Mouse (Mus musculus) midbrain, embryonic 13.5 days (tissue): Measurements from ENCODE around the gene Fam129a. TPM values are rescaled to one million over a fixed set of nuclear protein-coding genes. Genes with fewer than 3 reads are reported as not detected.

ENCODE experiments used
- ATAC-seq: fragments of 200-750 bp; cut with Nextera tagmentation; 2 replicates; pipeline ENCODE4 v1.8.0; 2017; ENCODE audit warnings: mild to moderate bottlenecking, moderate TSS enrichment, moderate library complexity
- H3K27ac ChIP-seq: fragments of 300-500 bp; sonication (generic); 2 replicates; pipeline ENCODE4 v1.5.1; 2015; ENCODE audit warnings: inconsistent platforms, mild to moderate bottlenecking, moderate library complexity
- H3K27me3 ChIP-seq: fragments of 300-500 bp; sonication (generic); 2 replicates; pipeline ENCODE4 v1.6.1; 2015; ENCODE audit warnings: mild to moderate bottlenecking, inconsistent platforms
- H3K36me3 ChIP-seq: fragments of 300-500 bp; sonication (generic); 2 replicates; pipeline ENCODE4 v1.6.1; 2015; ENCODE audit warnings: mild to moderate bottlenecking, inconsistent platforms
- H3K4me1 ChIP-seq: fragments of 300-500 bp; sonication (generic); replicated peaks from 2 replicates; pipeline ENCODE4 v1.6.1; 2015; ENCODE audit warnings: inconsistent platforms
- H3K4me2 ChIP-seq: fragments of 300-500 bp; sonication (generic); replicated peaks from 2 replicates; pipeline ENCODE4 v1.6.1; 2015; ENCODE audit warnings: moderate library complexity, mild to moderate bottlenecking, inconsistent platforms
- H3K4me3 ChIP-seq: fragments of 300-500 bp; sonication (generic); replicated peaks from 2 replicates; pipeline ENCODE4 v1.5.1; 2015; ENCODE audit warnings: mild to moderate bottlenecking, inconsistent platforms
- H3K9ac ChIP-seq: fragments of 300-500 bp; sonication (generic); replicated peaks from 2 replicates; pipeline ENCODE4 v1.6.1; 2015; ENCODE audit warnings: mild to moderate bottlenecking, inconsistent platforms
- H3K9me3 ChIP-seq: fragments of 300-500 bp; sonication (generic); 2 replicates; pipeline ENCODE4 v1.6.1; 2016; ENCODE audit warnings: mild to moderate bottlenecking, inconsistent platforms
- WGBS: fragments of 180-500 bp; shearing (Covaris S2); methylation state at CpG from one replicate; pipeline ENCODE4 v1.1.7; 2015; 5-methylcytosine and 5-hydroxymethylcytosine counted together
- polyA plus RNA-seq: library from polyadenylated mRNA; unstranded; fragments of >200 nt; fragmentation: Nextera tagmentation; extraction: Ambion mirVana; gene quantifications from 2 replicates; pipeline ENCODE4 v1.2.1, GENCODE M21; 2015

Gene Fam129a
- polyA plus RNA-seq, 1 experiment from 2014 or later: 0.78 TPM

- no peak overlapping the region for H3K4me2 ChIP-seq
- no peak for ATAC-seq
- no peak overlapping the region for H3K4me3 ChIP-seq
- no peaks in the 10 kb centered on the region for H3K4me1 ChIP-seq
- no peak overlapping the region for H3K27ac ChIP-seq
- no peaks in the 10 kb centered on the region for H3K9me3 ChIP-seq
- no peaks in the 10 kb centered on the region for H3K36me3 ChIP-seq
- no peak overlapping the region for H3K9ac ChIP-seq
- H3K27me3 ChIP-seq: no peaks in the 10 kb centered on the region
- WGBS: 87% methylated on average over 7 of the region's 7 CpGs
Measured at GRCm38 (mm10) chr1:151616555-151617205, 45.7 kb downstream of the Fam129a start.

- Histone ChIP-seq H3K36me3 (no peaks in the 10 kb centered on the region), H3K27me3 (no peaks in the 10 kb centered on the region), H3K9ac (no peak overlapping the region), H3K4me1 (no peaks in the 10 kb centered on the region), H3K27ac (no peak overlapping the region), H3K9me3 (no peaks in the 10 kb centered on the region), H3K4me3 (no peak overlapping the region), H3K4me2 (no peak overlapping the region)
- ATAC-seq: no peak
- 86% methylated on average over 3 of the region's 3 CpGs for WGBS
Measured at GRCm38 (mm10) chr1:151618251-151618650, 47.3 kb downstream of the Fam129a start.

GRCm38 (mm10) chr1:151619281-151619711 is 48.3 kb downstream of the Fam129a start:
- no peak overlapping the region for H3K9ac ChIP-seq
- H3K4me3 ChIP-seq: no peak overlapping the region
- ATAC-seq: no peak
- no peaks in the 10 kb centered on the region for H3K9me3 ChIP-seq
- no peaks in the 10 kb centered on the region for H3K36me3 ChIP-seq
- H3K27ac ChIP-seq: no peak overlapping the region
- H3K4me1 ChIP-seq: no peaks in the 10 kb centered on the region
- WGBS: 80% methylated on average over 8 of the region's 8 CpGs
- no peaks in the 10 kb centered on the region for H3K27me3 ChIP-seq
- H3K4me2 ChIP-seq: no peak overlapping the region

GRCm38 (mm10) chr1:151620730-151621129 is 49.7 kb downstream of the Fam129a start:
- no peak for ATAC-seq
- H3K4me1 ChIP-seq: no peaks in the 10 kb centered on the region

GRCm38 (mm10) chr1:151624442-151625226 is 53.6 kb downstream of the Fam129a start:
- Histone ChIP-seq H3K4me2 (no peak overlapping the region), H3K27ac (no peak overlapping the region), H3K27me3 (no peaks in the 10 kb centered on the region), H3K9me3 (no peaks in the 10 kb centered on the region), H3K4me1 (peaks cover 6% of the 10 kb centered on the region; the same call in 1 of the 2 replicates), H3K9ac (no peak overlapping the region), H3K36me3 (no peaks in the 10 kb centered on the region), H3K4me3 (no peak overlapping the region)
- ATAC-seq: no peak
- WGBS: 82% methylated on average over 3 of the region's 3 CpGs

More at GRCm38 (mm10) chr1:151620730-151621129, 49.7 kb downstream of the Fam129a start:
- Histone ChIP-seq H3K36me3 (no peaks in the 10 kb centered on the region), H3K4me2 (no peak overlapping the region), H3K4me3 (no peak overlapping the region), H3K27me3 (no peaks in the 10 kb centered on the region), H3K9me3 (no peaks in the 10 kb centered on the region), H3K27ac (no peak overlapping the region), H3K9ac (no peak overlapping the region)

- no peaks in the 10 kb centered on the region for H3K36me3 ChIP-seq
- no peak overlapping the region for H3K4me3 ChIP-seq
- H3K27ac ChIP-seq: no peak overlapping the region
- no peak for ATAC-seq
- WGBS: 95% methylated on average over 4 of the region's 4 CpGs
- H3K27me3 ChIP-seq: no peaks in the 10 kb centered on the region
- H3K9me3 ChIP-seq: no peaks in the 10 kb centered on the region
- H3K4me2 ChIP-seq: no peak overlapping the region
- H3K9ac ChIP-seq: no peak overlapping the region
- H3K4me1 ChIP-seq: peaks cover 6% of the 10 kb centered on the region; the same call in 1 of the 2 replicates
Measured at GRCm38 (mm10) chr1:151625260-151625659, 54.3 kb downstream of the Fam129a start.

- H3K4me3 ChIP-seq: no peak overlapping the region
- H3K27me3 ChIP-seq: no peaks in the 10 kb centered on the region
- H3K9ac ChIP-seq: no peak overlapping the region
- ATAC-seq: no peak
- 98% methylated on average over 2 of the region's 2 CpGs for WGBS
- peaks cover 6% of the 10 kb centered on the region; the same call in 1 of the 2 replicates for H3K4me1 ChIP-seq
- no peaks in the 10 kb centered on the region for H3K36me3 ChIP-seq
- H3K27ac ChIP-seq: no peak overlapping the region
- no peaks in the 10 kb centered on the region for H3K9me3 ChIP-seq
- no peak overlapping the region for H3K4me2 ChIP-seq
Measured at GRCm38 (mm10) chr1:151625690-151626089, 54.7 kb downstream of the Fam129a start.

GRCm38 (mm10) chr1:151626631-151627030 is 55.6 kb downstream of the Fam129a start:
- Histone ChIP-seq H3K9me3 (no peaks in the 10 kb centered on the region), H3K4me1 (peaks cover 6% of the 10 kb centered on the region; the same call in 1 of the 2 replicates), H3K27ac (no peak overlapping the region), H3K27me3 (no peaks in the 10 kb centered on the region), H3K36me3 (no peaks in the 10 kb centered on the region), H3K4me2 (no peak overlapping the region), H3K9ac (no peak overlapping the region), H3K4me3 (no peak overlapping the region)
- 52% methylated on average over 4 of the region's 4 CpGs for WGBS
- ATAC-seq: 0 out of 2 replicates have a peak, but pooled peaks have one; percentile 18

GRCm38 (mm10) chr1:151627141-151627540 is 56.2 kb downstream of the Fam129a start:
- H3K4me2 ChIP-seq: no peak overlapping the region
- H3K4me1 ChIP-seq: peaks cover 6% of the 10 kb centered on the region; the same call in 1 of the 2 replicates
- no peaks in the 10 kb centered on the region for H3K27me3 ChIP-seq
- no peaks in the 10 kb centered on the region for H3K9me3 ChIP-seq
- H3K4me3 ChIP-seq: no peak overlapping the region
- no peak overlapping the region for H3K9ac ChIP-seq
- ATAC-seq: no peak
- no peak overlapping the region for H3K27ac ChIP-seq
- 69% methylated on average over 3 of the region's 3 CpGs for WGBS
- H3K36me3 ChIP-seq: no peaks in the 10 kb centered on the region

GRCm38 (mm10) chr1:151629591-151630250 is 58.7 kb downstream of the Fam129a start:
- Histone ChIP-seq H3K9ac (no peak overlapping the region), H3K4me2 (no peak overlapping the region), H3K9me3 (no peaks in the 10 kb centered on the region), H3K27me3 (no peaks in the 10 kb centered on the region), H3K36me3 (no peaks in the 10 kb centered on the region), H3K27ac (no peak overlapping the region), H3K4me1 (peaks cover 6% of the 10 kb centered on the region; the same call in 1 of the 2 replicates), H3K4me3 (no peak overlapping the region)
- peak; percentile 57; the same call in 1 of the 2 replicates for ATAC-seq
- 59% methylated on average over 7 of the region's 7 CpGs for WGBS

GRCm38 (mm10) chr1:151630251-151630628 is 59.3 kb downstream of the Fam129a start:
- peaks cover 6% of the 10 kb centered on the region; the same call in 1 of the 2 replicates for H3K4me1 ChIP-seq
- H3K4me3 ChIP-seq: no peak overlapping the region
- H3K27ac ChIP-seq: no peak overlapping the region
- H3K27me3 ChIP-seq: no peaks in the 10 kb centered on the region
- WGBS: 69% methylated on average over 2 of the region's 2 CpGs
- no peak overlapping the region for H3K4me2 ChIP-seq
- H3K9ac ChIP-seq: no peak overlapping the region
- H3K9me3 ChIP-seq: no peaks in the 10 kb centered on the region
- no peak for ATAC-seq
- no peaks in the 10 kb centered on the region for H3K36me3 ChIP-seq

GRCm38 (mm10) chr1:151631061-151631460 is 60.1 kb downstream of the Fam129a start:
- WGBS: 62% methylated on average over 2 of the region's 2 CpGs
- Histone ChIP-seq H3K4me1 (peaks cover 6% of the 10 kb centered on the region; the same call in 1 of the 2 replicates), H3K9me3 (no peaks in the 10 kb centered on the region), H3K9ac (no peak overlapping the region), H3K27me3 (no peaks in the 10 kb centered on the region), H3K27ac (no peak overlapping the region), H3K4me3 (no peak overlapping the region), H3K36me3 (no peaks in the 10 kb centered on the region), H3K4me2 (no peak overlapping the region)
- ATAC-seq: no peak
